Mouse (Mus musculus): ENCODE data around the gene Cldn18. TPM values are rescaled to one million over a fixed set of nuclear protein-coding genes. Genes with fewer than 3 reads are reported as not detected.

Cldn18 gene
- polyA plus RNA-seq, 1 experiment from 2014 or later, result not detected

DNA sequence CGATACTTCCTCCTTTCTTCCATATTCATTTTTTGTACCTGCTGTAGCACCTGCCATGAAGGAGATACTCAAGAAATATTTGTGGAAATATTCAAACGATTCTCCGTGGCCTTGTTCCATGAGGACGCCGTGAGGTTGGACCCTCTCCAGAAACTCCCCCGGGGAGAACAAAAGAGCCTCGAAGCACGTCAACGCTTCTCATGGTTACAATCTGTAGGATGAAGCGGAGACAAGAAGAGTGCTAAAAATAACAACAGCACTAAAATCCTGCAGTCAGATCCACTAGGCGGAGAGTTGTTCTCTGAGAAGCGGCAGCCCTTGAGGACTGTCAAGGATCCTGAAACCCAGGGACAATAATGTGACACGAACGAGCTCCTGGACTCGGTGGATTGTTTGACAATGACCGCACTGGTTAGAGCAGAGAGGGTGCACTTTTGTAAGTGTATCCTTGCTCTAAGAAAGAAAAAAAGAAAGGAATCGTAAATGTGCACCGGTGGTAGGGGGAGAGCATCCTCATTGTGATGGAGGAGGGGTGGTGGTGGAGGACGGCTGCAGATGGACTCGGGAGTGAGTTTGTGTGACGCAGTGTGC is 35.0 kb downstream of the Cldn18 start:
- Histone ChIP-seq H3K27me3 (no peaks in the 10 kb centered on the region), H3K9me3 (replicated peaks) (no peaks in the 10 kb centered on the region), H3K9ac (no peak overlapping the region), H3K4me1 (replicated peaks) (no peaks in the 10 kb centered on the region), H3K27ac (no peak overlapping the region), H3K36me3 (no peaks in the 10 kb centered on the region), H3K4me2 (no peak overlapping the region), H3K4me3 (replicated peaks) (no peak overlapping the region)
- no peak for DNase-seq
- no peak for ATAC-seq (ENCODE audit: low read depth)
- WGBS (ENCODE audit: insufficient replicate concordance), result 84% methylated on average over 21 of the region's 21 CpGs

DNA sequence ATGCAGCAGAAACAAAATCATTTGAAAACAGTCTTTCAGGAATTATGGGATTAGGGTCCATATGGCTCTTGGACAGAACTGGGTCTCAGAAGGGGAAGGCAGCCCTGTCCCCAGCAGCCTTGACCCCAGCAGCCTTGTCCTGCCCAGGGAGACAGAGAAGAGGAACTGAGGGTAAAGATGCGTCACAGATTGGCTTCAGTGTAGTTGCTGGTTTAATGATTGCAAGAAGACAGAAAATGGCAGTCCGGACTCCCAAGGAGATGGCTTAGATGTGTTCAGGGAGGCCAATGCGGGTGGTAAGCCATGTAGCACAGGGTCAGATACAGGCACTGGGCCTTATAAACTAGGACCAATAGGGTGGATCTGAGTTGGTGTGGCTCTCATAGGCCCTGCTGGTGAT is 41.4 kb downstream of the Cldn18 start:
- Histone ChIP-seq H3K4me2 (no peak overlapping the region), H3K9me3 (replicated peaks) (no peaks in the 10 kb centered on the region), H3K36me3 (no peaks in the 10 kb centered on the region), H3K4me3 (replicated peaks) (no peak overlapping the region), H3K27me3 (no peaks in the 10 kb centered on the region), H3K9ac (no peak overlapping the region), H3K4me1 (replicated peaks) (no peaks in the 10 kb centered on the region), H3K27ac (no peak overlapping the region)
- ATAC-seq (ENCODE audit: low read depth) (no peak), DNase-seq (no peak)
- 55% methylated on average over 3 of the region's 3 CpGs for WGBS (ENCODE audit: insufficient replicate concordance)

DNA sequence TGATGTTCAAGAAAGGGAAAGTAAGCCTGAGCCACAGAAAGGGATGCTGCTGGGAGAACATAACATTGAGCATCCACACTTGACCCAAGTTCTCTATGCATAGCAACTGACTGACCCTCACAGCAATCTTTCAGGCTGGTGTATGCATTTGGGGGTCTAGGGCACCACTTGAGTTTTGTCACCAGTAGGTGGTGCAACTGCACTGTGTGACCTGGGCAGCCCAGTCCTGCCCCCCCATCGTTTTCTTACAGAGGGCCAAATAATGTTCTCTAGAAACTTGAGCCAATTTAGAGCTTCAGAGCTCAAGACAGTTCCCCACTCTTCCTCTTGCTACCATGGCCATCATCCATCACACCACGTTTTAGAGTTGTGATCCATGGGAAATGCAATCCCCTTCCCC is 45.5 kb downstream of the Cldn18 start:
- Histone ChIP-seq H3K4me3 (replicated peaks) (no peak overlapping the region), H3K27me3 (no peaks in the 10 kb centered on the region), H3K4me2 (no peak overlapping the region), H3K27ac (no peak overlapping the region), H3K4me1 (replicated peaks) (no peaks in the 10 kb centered on the region), H3K9ac (no peak overlapping the region), H3K36me3 (peaks cover 5% of the 10 kb centered on the region; the same call in 1 of the 2 replicates), H3K9me3 (replicated peaks) (no peaks in the 10 kb centered on the region)
- DNase-seq, result no peak
- 31% methylated on average over 2 of the region's 2 CpGs for WGBS (ENCODE audit: insufficient replicate concordance)
- ATAC-seq (ENCODE audit: low read depth), result no peak

DNA sequence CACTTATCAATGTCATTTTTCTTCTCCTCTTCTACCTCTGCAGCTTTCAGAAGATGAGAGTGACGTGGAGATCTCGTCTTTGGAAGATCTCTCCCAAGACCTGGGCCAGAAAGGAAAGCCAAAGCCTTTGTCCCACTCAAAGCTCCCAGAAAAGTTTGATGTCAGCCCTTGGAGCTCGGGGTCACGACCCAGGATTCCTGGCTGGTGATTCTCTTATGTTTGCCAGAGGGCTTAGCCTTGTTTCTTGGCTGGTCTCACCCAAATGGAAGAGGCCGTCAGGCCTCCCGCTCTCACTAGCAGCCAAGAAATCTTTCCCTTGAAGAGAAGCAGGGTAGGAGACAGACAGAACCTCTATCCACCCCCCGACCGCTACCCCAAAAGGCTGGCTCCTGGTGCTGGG is 49.5 kb downstream of the Cldn18 start:
- Histone ChIP-seq H3K9ac (no peak overlapping the region), H3K36me3 (peaks cover 5% of the 10 kb centered on the region; the same call in 1 of the 2 replicates), H3K4me3 (replicated peaks) (no peak overlapping the region), H3K27me3 (no peaks in the 10 kb centered on the region), H3K27ac (no peak overlapping the region), H3K4me1 (replicated peaks) (no peaks in the 10 kb centered on the region), H3K4me2 (no peak overlapping the region), H3K9me3 (replicated peaks) (no peaks in the 10 kb centered on the region)
- DNase-seq (no peak), ATAC-seq (ENCODE audit: low read depth) (no peak)
- 76% methylated on average over 8 of the region's 8 CpGs for WGBS (ENCODE audit: insufficient replicate concordance)

DNA sequence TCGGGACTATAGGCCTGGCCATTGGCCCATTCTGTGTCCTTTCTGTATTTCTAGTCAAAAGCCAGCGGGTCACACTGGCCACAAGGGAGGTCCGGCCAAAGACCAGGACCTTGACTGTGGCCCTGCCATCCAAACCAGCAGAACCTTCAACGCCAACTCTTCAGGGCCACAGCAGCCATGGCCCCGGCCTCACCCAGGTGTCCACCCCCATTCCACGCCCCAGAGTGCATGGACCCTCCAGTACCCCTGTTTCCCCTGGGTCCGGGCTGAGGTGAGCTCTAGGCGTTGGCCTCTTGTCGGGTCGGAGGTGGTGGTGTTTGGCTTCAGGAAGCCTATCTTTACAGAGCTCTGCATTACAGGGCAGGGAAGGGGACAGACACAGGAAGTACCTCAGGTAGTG is 54.2 kb downstream of the Cldn18 start:
- Histone ChIP-seq H3K9me3 (replicated peaks) (no peaks in the 10 kb centered on the region), H3K27me3 (no peaks in the 10 kb centered on the region), H3K27ac (no peak overlapping the region), H3K36me3 (no peaks in the 10 kb centered on the region), H3K4me2 (no peak overlapping the region), H3K4me1 (replicated peaks) (no peaks in the 10 kb centered on the region), H3K4me3 (replicated peaks) (no peak overlapping the region), H3K9ac (no peak overlapping the region)
- WGBS (ENCODE audit: insufficient replicate concordance), result 70% methylated on average over 10 of the region's 10 CpGs
- DNase-seq (no peak), ATAC-seq (ENCODE audit: low read depth) (no peak)

DNA sequence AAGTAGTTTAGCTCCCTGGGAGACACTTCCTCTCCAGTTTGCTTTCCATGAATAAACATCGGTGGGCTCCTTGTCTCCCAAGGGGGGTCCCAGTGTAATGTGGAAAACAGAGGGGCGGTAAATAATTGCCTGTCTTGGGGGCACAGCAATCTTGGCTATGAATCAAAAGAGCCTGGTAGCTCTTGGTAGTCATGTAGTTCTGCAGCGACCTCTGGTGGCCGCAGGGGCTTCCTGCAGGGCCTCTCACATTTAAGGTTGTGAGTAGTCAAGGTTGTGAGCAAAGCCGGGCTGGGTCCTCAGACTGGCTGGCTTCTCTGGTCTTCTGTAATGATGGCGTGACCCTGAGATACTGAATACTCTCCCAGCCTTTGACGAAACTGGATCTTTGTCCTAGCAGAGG is 54.7 kb downstream of the Cldn18 start:
- no peaks in the 10 kb centered on the region for H3K9me3 ChIP-seq (replicated peaks)
- no peaks in the 10 kb centered on the region for H3K36me3 ChIP-seq
- 20% methylated on average over 7 of the region's 7 CpGs for WGBS (ENCODE audit: insufficient replicate concordance)

DNA sequence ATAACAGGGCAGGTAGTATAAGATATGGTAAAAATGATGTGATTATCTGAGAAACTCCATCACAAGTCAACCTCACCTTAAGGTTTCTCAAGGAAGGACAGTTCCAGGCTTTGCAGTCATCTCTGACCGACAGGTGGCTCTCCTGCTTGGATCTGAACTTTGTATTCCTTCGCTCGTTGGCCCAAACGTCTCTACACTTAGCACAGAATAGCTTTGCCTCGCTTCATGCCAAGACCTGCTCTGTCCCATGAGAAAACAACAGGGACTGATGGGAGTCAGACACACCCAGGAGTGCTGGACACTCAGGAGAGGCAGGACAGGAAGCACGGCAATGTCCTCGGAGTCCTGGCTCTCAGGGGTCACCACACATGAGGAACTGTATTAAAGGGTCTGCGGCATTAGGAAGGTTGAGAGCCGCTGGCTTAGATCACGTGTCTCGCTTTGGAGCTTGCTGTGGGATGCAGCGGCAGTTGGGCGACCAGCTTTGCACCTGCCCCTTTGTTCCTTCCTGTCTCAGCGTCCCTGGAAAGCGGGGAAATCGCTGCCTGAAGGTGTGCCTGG is 55.4 kb downstream of the Cldn18 start:
- ATAC-seq (ENCODE audit: low read depth) (no peak), DNase-seq (no peak)
- no peaks in the 10 kb centered on the region for H3K4me1 ChIP-seq (replicated peaks)
- H3K36me3 ChIP-seq, result no peaks in the 10 kb centered on the region
- no peak overlapping the region for H3K9ac ChIP-seq
- H3K4me3 ChIP-seq (replicated peaks), result no peak overlapping the region
- no peak overlapping the region for H3K4me2 ChIP-seq
- no peak overlapping the region for H3K27ac ChIP-seq
- no peaks in the 10 kb centered on the region for H3K9me3 ChIP-seq (replicated peaks)
- 71% methylated on average over 16 of the region's 16 CpGs for WGBS (ENCODE audit: insufficient replicate concordance)
- H3K27me3 ChIP-seq, result no peaks in the 10 kb centered on the region

More for the DNA sequence above, 54.7 kb downstream of the Cldn18 start:
- H3K27ac ChIP-seq, result no peak overlapping the region
- ATAC-seq (ENCODE audit: low read depth), result no peak
- peak; percentile 26 for DNase-seq
- no peaks in the 10 kb centered on the region for H3K4me1 ChIP-seq (replicated peaks)
- no peaks in the 10 kb centered on the region for H3K27me3 ChIP-seq
- H3K4me2 ChIP-seq, result no peak overlapping the region
- H3K9ac ChIP-seq, result no peak overlapping the region
- H3K4me3 ChIP-seq (replicated peaks), result no peak overlapping the region

DNA sequence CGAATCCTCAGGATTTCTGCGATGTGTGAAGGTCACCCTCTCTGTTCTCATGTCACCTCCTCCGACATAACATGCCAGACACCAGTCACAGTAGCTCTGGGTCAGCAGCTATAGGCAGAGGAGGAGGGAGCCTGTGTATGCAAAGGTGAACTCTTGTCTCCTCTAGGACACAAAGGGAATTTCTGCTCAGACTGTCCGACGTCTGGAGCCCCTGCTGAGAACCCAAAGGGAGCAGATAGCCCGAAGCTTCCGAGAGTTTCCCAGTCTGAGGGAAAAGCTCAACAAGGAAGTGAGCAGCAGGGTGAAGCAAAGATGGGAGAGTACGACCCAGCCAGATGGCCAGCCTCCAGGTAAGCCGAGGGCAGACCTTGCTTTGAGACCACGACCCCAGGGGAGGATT is 56.3 kb downstream of the Cldn18 start:
- Histone ChIP-seq H3K27ac (no peak overlapping the region), H3K4me2 (no peak overlapping the region), H3K4me1 (replicated peaks) (no peaks in the 10 kb centered on the region), H3K36me3 (no peaks in the 10 kb centered on the region), H3K27me3 (no peaks in the 10 kb centered on the region), H3K4me3 (replicated peaks) (no peak overlapping the region), H3K9ac (no peak overlapping the region), H3K9me3 (replicated peaks) (no peaks in the 10 kb centered on the region)
- 63% methylated on average over 10 of the region's 10 CpGs for WGBS (ENCODE audit: insufficient replicate concordance)
- ATAC-seq (ENCODE audit: low read depth) (no peak), DNase-seq (no peak)

DNA sequence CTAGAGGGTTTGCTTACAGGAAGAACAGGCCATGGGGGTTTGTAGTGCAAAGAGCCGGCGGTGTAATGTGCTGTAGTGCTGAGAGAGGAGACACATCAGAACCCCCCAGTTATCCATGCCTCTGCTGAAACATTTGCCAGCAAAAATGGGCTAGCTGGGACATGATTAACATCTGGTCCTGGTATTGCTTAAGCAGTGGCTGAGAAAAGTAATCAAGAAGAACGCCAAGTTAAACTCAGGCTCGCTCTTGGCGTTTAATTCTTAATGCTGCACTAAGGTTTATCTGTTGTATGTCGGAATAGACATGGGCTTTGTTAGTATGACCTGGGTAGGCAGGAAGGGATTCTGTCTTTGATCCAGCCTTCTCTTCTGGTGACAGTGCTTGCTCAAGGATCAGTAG is 71.0 kb downstream of the Cldn18 start:
- Histone ChIP-seq H3K9me3 (replicated peaks) (no peaks in the 10 kb centered on the region), H3K4me1 (replicated peaks) (no peaks in the 10 kb centered on the region), H3K36me3 (peaks cover 3% of the 10 kb centered on the region; the same call in 1 of the 2 replicates), H3K9ac (no peak overlapping the region), H3K27me3 (no peaks in the 10 kb centered on the region), H3K4me3 (replicated peaks) (no peak overlapping the region), H3K4me2 (no peak overlapping the region), H3K27ac (no peak overlapping the region)
- ATAC-seq (ENCODE audit: low read depth) (no peak), DNase-seq (no peak)
- 84% methylated on average over 6 of the region's 6 CpGs for WGBS (ENCODE audit: insufficient replicate concordance)

DNA sequence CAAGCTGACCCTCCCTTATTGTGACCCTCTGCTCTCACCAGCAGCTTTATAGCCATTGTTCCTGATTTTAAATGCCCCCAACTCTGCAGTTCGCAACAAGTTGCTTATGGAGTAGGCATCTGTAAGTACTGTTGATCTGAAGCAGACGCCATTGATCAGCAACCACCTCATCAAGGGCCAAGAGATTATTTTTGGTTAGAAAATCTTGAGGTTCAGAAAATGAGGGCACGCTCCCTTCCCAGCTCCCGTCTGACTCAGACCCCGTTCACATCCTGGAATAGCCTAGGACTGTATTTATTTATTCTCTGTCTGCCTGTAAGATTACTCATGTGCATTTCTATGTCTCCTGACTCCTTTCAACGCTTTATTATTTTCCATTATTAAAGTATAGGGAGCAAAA is 71.7 kb downstream of the Cldn18 start:
- ATAC-seq (ENCODE audit: low read depth) (no peak), DNase-seq (no peak)
- Histone ChIP-seq H3K27ac (no peak overlapping the region), H3K4me2 (no peak overlapping the region), H3K36me3 (no peaks in the 10 kb centered on the region; the same call in 1 of the 2 replicates), H3K4me1 (replicated peaks) (no peaks in the 10 kb centered on the region), H3K27me3 (no peaks in the 10 kb centered on the region), H3K4me3 (replicated peaks) (no peak overlapping the region), H3K9me3 (replicated peaks) (no peaks in the 10 kb centered on the region), H3K9ac (no peak overlapping the region)
- WGBS (ENCODE audit: insufficient replicate concordance), result 80% methylated on average over 6 of the region's 6 CpGs

DNA sequence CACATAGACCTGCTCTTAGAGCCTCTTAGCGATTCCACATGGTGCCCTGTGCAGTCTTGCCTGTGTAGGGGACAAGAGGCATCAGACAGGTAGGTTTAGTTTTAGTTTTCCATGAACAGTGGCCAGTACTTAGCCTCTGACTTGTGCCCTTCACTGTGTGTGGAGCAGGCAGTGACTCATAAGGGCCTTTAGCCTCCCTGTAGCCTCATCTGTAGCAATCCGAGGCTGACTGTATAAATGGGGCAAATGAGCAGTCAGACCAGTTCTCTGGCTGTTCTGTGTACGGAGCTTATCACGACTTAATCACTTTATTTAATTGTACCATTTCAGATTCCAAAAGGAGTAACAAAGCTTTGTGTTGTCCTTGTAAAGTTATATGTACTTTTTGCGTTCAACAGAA is 77.1 kb downstream of the Cldn18 start:
- Histone ChIP-seq H3K4me2 (no peak overlapping the region), H3K9me3 (replicated peaks) (no peaks in the 10 kb centered on the region), H3K36me3 (no peaks in the 10 kb centered on the region), H3K4me3 (replicated peaks) (no peak overlapping the region), H3K9ac (no peak overlapping the region), H3K27ac (no peak overlapping the region), H3K4me1 (replicated peaks) (no peaks in the 10 kb centered on the region), H3K27me3 (no peaks in the 10 kb centered on the region)
- DNase-seq (no peak), ATAC-seq (ENCODE audit: low read depth) (no peak)
- WGBS (ENCODE audit: insufficient replicate concordance), result 71% methylated on average over 5 of the region's 5 CpGs

Measured in liver, embryonic 13.5 days (tissue).